Mouse (Mus musculus) limb, embryonic 12.5 days (tissue): ENCODE results near the gene Rfx6. TPM values are rescaled to one million over a fixed set of nuclear protein-coding genes. Genes with fewer than 3 reads are reported as not detected.

ENCODE experiments used
- ATAC-seq: fragments of 200-750 bp; cut with Nextera tagmentation; 2 replicates; pipeline ENCODE4 v1.8.0; 2017; ENCODE audit warnings: low read depth, moderate TSS enrichment; ENCODE audit not compliant: insufficient number of reproducible peaks, insufficient read depth, low FRiP score, low TSS enrichment
- H3K27ac ChIP-seq: fragments of 300-500 bp; sonication (generic); 2 replicates; pipeline ENCODE4 v1.5.1; 2016; ENCODE audit warnings: mild to moderate bottlenecking, moderate library complexity
- H3K27me3 ChIP-seq: fragments of 300-500 bp; sonication (generic); 2 replicates; pipeline ENCODE4 v1.6.1; 2016; ENCODE audit warnings: mild to moderate bottlenecking, moderate library complexity
- H3K36me3 ChIP-seq: fragments of 300-500 bp; sonication (generic); 2 replicates; pipeline ENCODE4 v1.6.1; 2016; ENCODE audit warnings: mild to moderate bottlenecking, moderate library complexity
- H3K4me1 ChIP-seq: fragments of 300-500 bp; sonication (generic); replicated peaks from 2 replicates; pipeline ENCODE4 v1.6.1; 2016
- H3K4me2 ChIP-seq: fragments of 300-500 bp; sonication (generic); 2 replicates; pipeline ENCODE4 v1.6.1; 2016; ENCODE audit warnings: mild to moderate bottlenecking, moderate library complexity
- H3K4me3 ChIP-seq: fragments of 300-500 bp; sonication (generic); replicated peaks from 2 replicates; pipeline ENCODE4 v1.5.1; 2016; ENCODE audit warnings: mild to moderate bottlenecking
- H3K9ac ChIP-seq: fragments of 300-500 bp; sonication (generic); replicated peaks from 2 replicates; pipeline ENCODE4 v1.6.1; 2016; ENCODE audit warnings: mild to moderate bottlenecking, moderate library complexity
- H3K9me3 ChIP-seq: fragments of 300-500 bp; sonication (generic); 2 replicates; pipeline ENCODE4 v1.6.1; 2016; ENCODE audit warnings: mild to moderate bottlenecking, moderate library complexity
- WGBS: fragments of 180-500 bp; shearing (Covaris S2); methylation state at CpG from one replicate; pipeline ENCODE4 v1.1.7; 2016; 5-methylcytosine and 5-hydroxymethylcytosine counted together
- polyA plus RNA-seq: library from polyadenylated mRNA; unstranded; fragments of >200 nt; fragmentation: Nextera tagmentation; extraction: Ambion mirVana; gene quantifications from 2 replicates; pipeline ENCODE4 v1.2.1, GENCODE M21; 2016

Gene Rfx6
- polyA plus RNA-seq, 1 experiment from 2014 or later: not detected

GRCm38 (mm10) chr10:51768445-51768844, 90.9 kb downstream of the Rfx6 start:
- no peak overlapping the region for H3K4me3 ChIP-seq
- WGBS: 64% methylated on average over 5 of the region's 5 CpGs
- H3K9ac ChIP-seq: no peak overlapping the region

DNA sequence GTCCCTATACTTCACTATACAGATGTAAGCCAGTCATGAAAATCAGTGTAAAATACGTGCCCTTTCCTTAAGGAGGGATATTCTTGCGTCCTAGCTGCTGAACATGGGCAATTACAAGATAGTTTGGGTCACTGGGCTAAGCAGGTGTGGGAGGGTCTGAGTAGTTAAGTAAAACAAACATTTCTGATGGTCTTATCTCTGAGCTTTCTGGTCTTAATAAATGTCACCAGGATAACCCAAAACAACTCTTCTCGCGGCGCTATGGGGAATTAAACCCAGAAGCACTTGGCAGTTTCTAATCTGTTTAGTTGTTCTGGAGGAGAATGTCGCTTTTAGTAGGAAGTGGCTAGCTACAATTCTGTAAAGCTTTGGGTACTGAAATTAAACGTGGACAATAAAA, 91.7 kb downstream of the Rfx6 start:
- Histone ChIP-seq H3K4me1 (no peaks in the 10 kb centered on the region), H3K36me3 (no peaks in the 10 kb centered on the region), H3K9ac (no peak overlapping the region), H3K27me3 (no peaks in the 10 kb centered on the region), H3K4me2 (no peak overlapping the region), H3K9me3 (no peaks in the 10 kb centered on the region), H3K4me3 (no peak overlapping the region), H3K27ac (no peak overlapping the region)
- 33% methylated on average over 7 of the region's 7 CpGs for WGBS
- no peak for ATAC-seq

More at GRCm38 (mm10) chr10:51768445-51768844, 90.9 kb downstream of the Rfx6 start:
- no peak overlapping the region for H3K27ac ChIP-seq
- H3K4me1 ChIP-seq: no peaks in the 10 kb centered on the region
- H3K36me3 ChIP-seq: no peaks in the 10 kb centered on the region
- H3K27me3 ChIP-seq: no peaks in the 10 kb centered on the region
- ATAC-seq: no peak
- H3K9me3 ChIP-seq: no peaks in the 10 kb centered on the region
- no peak overlapping the region for H3K4me2 ChIP-seq

- 75% methylated on average over 2 of the region's 2 CpGs for WGBS
Measured at GRCm38 (mm10) chr10:51779648-51780047, 102.1 kb downstream of the Rfx6 start.

More at GRCm38 (mm10) chr10:51779648-51780047, 102.1 kb downstream of the Rfx6 start:
- Histone ChIP-seq H3K27ac (no peak overlapping the region), H3K4me1 (no peaks in the 10 kb centered on the region), H3K9me3 (no peaks in the 10 kb centered on the region), H3K27me3 (no peaks in the 10 kb centered on the region), H3K36me3 (no peaks in the 10 kb centered on the region), H3K4me3 (no peak overlapping the region), H3K4me2 (no peak overlapping the region), H3K9ac (no peak overlapping the region)
- ATAC-seq: no peak

Other genes with a start within 250 kb of the Rfx6 start
- not detected in 2 replicates for gene Gm49339, start 197.1 kb upstream of the Rfx6 start, polyA plus RNA-seq
- 0.28 and 0.36 TPM in 2 replicates for gene Lilr4b, start 197.1 kb upstream of the Rfx6 start, polyA plus RNA-seq
- 1.0 and 1.5 TPM in 2 replicates for gene Lilrb4a, start 186.8 kb upstream of the Rfx6 start, polyA plus RNA-seq
- gene Fam162b, start 87.2 kb upstream of the Rfx6 start, polyA plus RNA-seq: 0.59 and 0.92 TPM in 2 replicates
- not detected in 2 replicates for gene Gprc6a, start 46.3 kb upstream of the Rfx6 start, polyA plus RNA-seq